Mouse (Mus musculus) midbrain, embryonic 13.5 days (tissue): ENCODE data around the gene Thrb. TPM values are rescaled to one million over a fixed set of nuclear protein-coding genes. Genes with fewer than 3 reads are reported as not detected.
"Not testable (repeated sequence)": the region's sequence is repeated elsewhere in the genome, so short reads cannot be mapped to it uniquely, and the experiment has no call there.

Experiments used
- ATAC-seq: fragments of 200-750 bp; cut with Nextera tagmentation; 2 replicates; pipeline ENCODE4 v1.8.0; 2017; ENCODE audit warnings: mild to moderate bottlenecking, moderate TSS enrichment, moderate library complexity
- H3K27ac ChIP-seq: fragments of 300-500 bp; sonication (generic); 2 replicates; pipeline ENCODE4 v1.5.1; 2015; ENCODE audit warnings: inconsistent platforms, mild to moderate bottlenecking, moderate library complexity
- H3K27me3 ChIP-seq: fragments of 300-500 bp; sonication (generic); 2 replicates; pipeline ENCODE4 v1.6.1; 2015; ENCODE audit warnings: mild to moderate bottlenecking, inconsistent platforms
- H3K36me3 ChIP-seq: fragments of 300-500 bp; sonication (generic); 2 replicates; pipeline ENCODE4 v1.6.1; 2015; ENCODE audit warnings: mild to moderate bottlenecking, inconsistent platforms
- H3K4me1 ChIP-seq: fragments of 300-500 bp; sonication (generic); replicated peaks from 2 replicates; pipeline ENCODE4 v1.6.1; 2015; ENCODE audit warnings: inconsistent platforms
- H3K4me2 ChIP-seq: fragments of 300-500 bp; sonication (generic); replicated peaks from 2 replicates; pipeline ENCODE4 v1.6.1; 2015; ENCODE audit warnings: moderate library complexity, mild to moderate bottlenecking, inconsistent platforms
- H3K4me3 ChIP-seq: fragments of 300-500 bp; sonication (generic); replicated peaks from 2 replicates; pipeline ENCODE4 v1.5.1; 2015; ENCODE audit warnings: mild to moderate bottlenecking, inconsistent platforms
- H3K9ac ChIP-seq: fragments of 300-500 bp; sonication (generic); replicated peaks from 2 replicates; pipeline ENCODE4 v1.6.1; 2015; ENCODE audit warnings: mild to moderate bottlenecking, inconsistent platforms
- H3K9me3 ChIP-seq: fragments of 300-500 bp; sonication (generic); 2 replicates; pipeline ENCODE4 v1.6.1; 2016; ENCODE audit warnings: mild to moderate bottlenecking, inconsistent platforms
- WGBS: fragments of 180-500 bp; shearing (Covaris S2); methylation state at CpG from one replicate; pipeline ENCODE4 v1.1.7; 2015; 5-methylcytosine and 5-hydroxymethylcytosine counted together
- polyA plus RNA-seq: library from polyadenylated mRNA; unstranded; fragments of >200 nt; fragmentation: Nextera tagmentation; extraction: Ambion mirVana; gene quantifications from 2 replicates; pipeline ENCODE4 v1.2.1, GENCODE M21; 2015

Gene Thrb
- polyA plus RNA-seq, 1 experiment from 2014 or later, result 1.2 TPM

- WGBS, result 31% methylated on average over 1 of the region's 1 CpGs
- Histone ChIP-seq H3K9me3 (no peaks in the 10 kb centered on the region), H3K4me3 (no peak overlapping the region), H3K9ac (no peak overlapping the region), H3K27ac (no peak overlapping the region), H3K27me3 (no peaks in the 10 kb centered on the region), H3K4me1 (no peaks in the 10 kb centered on the region), H3K36me3 (no peaks in the 10 kb centered on the region), H3K4me2 (no peak overlapping the region)
- peak; percentile 56; the same call in 1 of the 2 replicates for ATAC-seq
These were observed 267.4 kb downstream of the Thrb start for GRCm38 (mm10) chr14:17927469-17927868.

DNA sequence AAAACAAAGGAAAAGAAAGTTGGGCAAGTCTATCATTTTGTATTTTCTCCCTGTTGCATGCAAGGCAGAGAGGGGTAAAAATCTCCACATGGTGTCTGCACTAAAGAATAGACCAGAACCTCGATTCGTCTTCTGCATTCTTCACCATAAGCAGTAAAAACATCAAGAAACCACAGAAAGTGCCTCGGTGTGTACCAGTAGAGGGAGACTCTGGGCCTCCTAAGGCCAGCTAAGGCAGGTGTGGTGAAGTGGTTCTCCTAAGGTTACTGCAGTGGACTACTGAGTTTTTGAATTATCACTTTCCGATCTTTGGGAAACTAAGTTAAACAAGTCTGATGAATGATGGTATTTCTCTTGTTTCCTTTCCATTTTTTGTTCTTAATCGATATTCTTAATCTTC is 269.5 kb downstream of the Thrb start:
- Histone ChIP-seq H3K36me3 (no peaks in the 10 kb centered on the region), H3K4me1 (no peaks in the 10 kb centered on the region), H3K9ac (no peak overlapping the region), H3K27ac (no peak overlapping the region), H3K27me3 (no peaks in the 10 kb centered on the region), H3K9me3 (no peaks in the 10 kb centered on the region), H3K4me3 (no peak overlapping the region), H3K4me2 (no peak overlapping the region)
- no peak for ATAC-seq
- 81% methylated on average over 5 of the region's 5 CpGs for WGBS

- ATAC-seq, result no peak
- no peak overlapping the region for H3K9ac ChIP-seq
- H3K4me3 ChIP-seq, result no peak overlapping the region
- H3K4me1 ChIP-seq, result no peaks in the 10 kb centered on the region
- H3K27ac ChIP-seq, result no peak overlapping the region
- no peaks in the 10 kb centered on the region for H3K36me3 ChIP-seq
- no peaks in the 10 kb centered on the region for H3K9me3 ChIP-seq
- H3K4me2 ChIP-seq, result no peak overlapping the region
- WGBS, result 77% methylated on average over 2 of the region's 2 CpGs
- no peaks in the 10 kb centered on the region for H3K27me3 ChIP-seq
These were observed 273.4 kb downstream of the Thrb start for GRCm38 (mm10) chr14:17933475-17933874.

DNA sequence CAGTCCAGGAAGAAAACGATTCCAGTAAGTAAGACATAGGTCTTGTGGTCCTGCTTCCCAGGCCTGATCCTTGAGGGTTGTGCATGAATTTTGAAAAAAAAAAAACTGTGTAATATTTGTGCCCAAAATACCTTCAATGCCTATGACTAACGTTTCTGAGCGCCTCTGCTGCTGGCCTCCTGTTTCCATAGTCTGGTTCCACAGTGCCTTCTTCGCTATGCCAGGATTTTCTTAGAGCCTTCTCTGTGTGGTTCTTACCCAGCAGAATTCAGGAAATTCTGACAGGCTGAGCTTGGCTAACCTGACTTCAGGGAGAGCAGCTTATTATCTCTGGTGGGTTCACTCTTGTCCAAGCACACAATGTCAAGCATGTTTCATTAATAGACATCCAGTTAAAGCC is 274.7 kb downstream of the Thrb start:
- H3K4me2 ChIP-seq, H3K27me3 ChIP-seq, H3K4me1 ChIP-seq, H3K9ac ChIP-seq, H3K4me3 ChIP-seq, ATAC-seq, H3K36me3 ChIP-seq, H3K9me3 ChIP-seq, H3K27ac ChIP-seq: not testable (repeated sequence)
- 90% methylated on average over 4 of the region's 4 CpGs for WGBS

GRCm38 (mm10) chr14:17954038-17954437 is 294.0 kb downstream of the Thrb start:
- Histone ChIP-seq H3K27me3 (no peaks in the 10 kb centered on the region), H3K36me3 (no peaks in the 10 kb centered on the region), H3K9me3 (no peaks in the 10 kb centered on the region), H3K4me2 (no peak overlapping the region), H3K4me1 (no peaks in the 10 kb centered on the region), H3K4me3 (no peak overlapping the region), H3K27ac (no peak overlapping the region), H3K9ac (no peak overlapping the region)
- 90% methylated on average over 2 of the region's 2 CpGs for WGBS
- no peak for ATAC-seq

- ATAC-seq, result no peak
- Histone ChIP-seq H3K27ac (no peak overlapping the region), H3K4me2 (no peak overlapping the region), H3K4me3 (no peak overlapping the region), H3K36me3 (no peaks in the 10 kb centered on the region), H3K9me3 (no peaks in the 10 kb centered on the region), H3K27me3 (no peaks in the 10 kb centered on the region), H3K4me1 (no peaks in the 10 kb centered on the region), H3K9ac (no peak overlapping the region)
- WGBS, result 39% methylated on average over 2 of the region's 2 CpGs
These were observed 299.8 kb downstream of the Thrb start for GRCm38 (mm10) chr14:17959901-17960300.

- no peak overlapping the region for H3K4me3 ChIP-seq
- no peak overlapping the region for H3K4me2 ChIP-seq
- no peaks in the 10 kb centered on the region for H3K9me3 ChIP-seq
- H3K36me3 ChIP-seq, result no peaks in the 10 kb centered on the region
- no peak overlapping the region for H3K9ac ChIP-seq
- no peaks in the 10 kb centered on the region for H3K27me3 ChIP-seq
- H3K4me1 ChIP-seq, result 0 out of 2 replicates have a peak, but pooled peaks cover 3% of the 10 kb centered on the region
- ATAC-seq, result peak; percentile 85
- no peak overlapping the region for H3K27ac ChIP-seq
- 29% methylated on average over 5 of the region's 5 CpGs for WGBS
These were observed 307.2 kb downstream of the Thrb start for GRCm38 (mm10) chr14:17967117-17967726.

GRCm38 (mm10) chr14:17972132-17972531 is 312.1 kb downstream of the Thrb start:
- Histone ChIP-seq H3K27me3 (no peaks in the 10 kb centered on the region), H3K9ac (no peak overlapping the region), H3K4me1 (0 out of 2 replicates have a peak, but pooled peaks cover 3% of the 10 kb centered on the region), H3K4me2 (no peak overlapping the region), H3K9me3 (no peaks in the 10 kb centered on the region), H3K4me3 (no peak overlapping the region), H3K36me3 (no peaks in the 10 kb centered on the region), H3K27ac (no peak overlapping the region)
- 58% methylated on average over 4 of the region's 4 CpGs for WGBS
- no peak for ATAC-seq

DNA sequence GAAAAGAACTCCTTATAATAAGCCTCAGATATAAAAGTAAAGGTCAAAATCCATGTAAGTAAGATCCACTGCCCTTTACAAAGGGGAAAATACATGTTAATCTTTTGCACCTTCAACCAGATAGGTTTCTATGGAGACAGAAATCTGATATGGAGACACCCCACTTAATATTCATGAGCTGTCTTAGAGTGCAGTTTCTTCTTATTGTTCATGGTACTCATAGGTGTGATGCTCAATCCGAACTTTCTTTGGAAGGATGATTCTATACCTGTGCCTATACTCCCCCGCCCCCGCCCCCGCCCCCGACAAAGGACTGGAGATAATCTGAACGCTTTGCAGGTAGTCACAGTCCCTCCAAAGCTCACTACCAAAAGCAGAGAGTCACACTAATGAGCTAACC is 312.6 kb downstream of the Thrb start:
- Histone ChIP-seq H3K9me3 (no peaks in the 10 kb centered on the region), H3K4me3 (no peak overlapping the region), H3K36me3 (no peaks in the 10 kb centered on the region), H3K4me1 (0 out of 2 replicates have a peak, but pooled peaks cover 3% of the 10 kb centered on the region), H3K9ac (no peak overlapping the region), H3K27me3 (no peaks in the 10 kb centered on the region), H3K4me2 (no peak overlapping the region), H3K27ac (no peak overlapping the region)
- ATAC-seq, result peak; percentile 57
- WGBS, result 72% methylated on average over 6 of the region's 6 CpGs

- H3K4me2 ChIP-seq, result no peak overlapping the region
- no peaks in the 10 kb centered on the region for H3K36me3 ChIP-seq
- H3K4me3 ChIP-seq, result no peak overlapping the region
- no peak overlapping the region for H3K27ac ChIP-seq
- 0 out of 2 replicates have a peak, but pooled peaks cover 3% of the 10 kb centered on the region for H3K4me1 ChIP-seq
- H3K9me3 ChIP-seq, result no peaks in the 10 kb centered on the region
- WGBS, result 91% methylated on average over 1 of the region's 1 CpGs
- no peak for ATAC-seq
- H3K9ac ChIP-seq, result no peak overlapping the region
- H3K27me3 ChIP-seq, result no peaks in the 10 kb centered on the region
These were observed 315.7 kb downstream of the Thrb start for GRCm38 (mm10) chr14:17975786-17976185.

DNA sequence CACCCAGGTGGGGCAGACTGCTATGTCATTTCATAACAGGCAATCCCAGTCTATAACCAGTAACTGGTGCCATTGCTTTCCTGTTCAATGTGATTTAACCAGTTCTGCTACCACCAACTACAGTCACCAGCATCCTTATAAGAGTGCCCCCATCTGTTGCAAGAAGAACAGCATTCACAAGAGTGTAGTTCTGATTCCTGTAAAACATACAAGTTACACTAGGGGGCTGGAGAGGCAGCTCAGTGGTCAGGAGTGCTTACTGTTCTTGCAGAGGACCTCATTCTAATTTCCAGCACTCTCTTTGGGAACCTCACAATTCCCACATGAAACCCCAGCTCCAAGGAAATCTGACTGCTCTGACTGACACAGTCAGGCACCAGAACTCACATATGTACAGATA is 318.2 kb downstream of the Thrb start:
- Histone ChIP-seq H3K4me2 (no peak overlapping the region), H3K36me3 (no peaks in the 10 kb centered on the region), H3K4me3 (no peak overlapping the region), H3K9ac (no peak overlapping the region), H3K4me1 (no peaks in the 10 kb centered on the region), H3K27ac (no peak overlapping the region), H3K27me3 (no peaks in the 10 kb centered on the region), H3K9me3 (no peaks in the 10 kb centered on the region)
- no peak for ATAC-seq

GRCm38 (mm10) chr14:17981258-17981657 is 321.2 kb downstream of the Thrb start:
- H3K4me2 ChIP-seq, result no peak overlapping the region
- H3K9me3 ChIP-seq, result no peaks in the 10 kb centered on the region

GRCm38 (mm10) chr14:17982017-17982416 is 322.0 kb downstream of the Thrb start:
- Histone ChIP-seq H3K27me3 (no peaks in the 10 kb centered on the region), H3K9ac (no peak overlapping the region), H3K36me3 (no peaks in the 10 kb centered on the region), H3K27ac (no peak overlapping the region), H3K4me3 (no peak overlapping the region), H3K9me3 (no peaks in the 10 kb centered on the region), H3K4me1 (0 out of 2 replicates have a peak, but pooled peaks cover 3% of the 10 kb centered on the region), H3K4me2 (no peak overlapping the region)
- no peak for ATAC-seq
- 86% methylated on average over 5 of the region's 5 CpGs for WGBS

More at GRCm38 (mm10) chr14:17981258-17981657, 321.2 kb downstream of the Thrb start:
- H3K4me1 ChIP-seq, result 0 out of 2 replicates have a peak, but pooled peaks cover 3% of the 10 kb centered on the region
- no peaks in the 10 kb centered on the region for H3K27me3 ChIP-seq
- no peak overlapping the region for H3K27ac ChIP-seq
- no peak overlapping the region for H3K4me3 ChIP-seq
- WGBS, result 78% methylated on average over 3 of the region's 3 CpGs
- no peak for ATAC-seq
- no peak overlapping the region for H3K9ac ChIP-seq
- H3K36me3 ChIP-seq, result no peaks in the 10 kb centered on the region
